Mouse (Mus musculus) neural tube, embryonic 11.5 days (tissue): ENCODE data around the gene Lax1. TPM values are rescaled to one million over a fixed set of nuclear protein-coding genes. Genes with fewer than 3 reads are reported as not detected.
A peak's percentile ranks its signal among the peaks of the same experiment; 100 is the strongest.
"Not testable (repeated sequence)": the region's sequence is repeated elsewhere in the genome, so short reads cannot be mapped to it uniquely, and the experiment has no call there.

Experiments
- ATAC-seq: fragments of 200-750 bp; cut with Nextera tagmentation; 2 replicates; pipeline ENCODE4 v1.8.0; 2017; ENCODE audit warnings: moderate number of reproducible peaks, mild to moderate bottlenecking, moderate TSS enrichment, moderate library complexity; ENCODE audit not compliant: insufficient read depth, low FRiP score, low TSS enrichment
- DNase-seq: peaks from one replicate; pipeline ENCODE4 v3.0.0-alpha.2; 2015; ENCODE audit warnings: low spot score
- H3K27ac ChIP-seq: fragments of 300-500 bp; sonication (generic); 2 replicates; pipeline ENCODE4 v1.5.1; 2014; ENCODE audit warnings: low read depth, mild to moderate bottlenecking, low read length
- H3K27me3 ChIP-seq: fragments of 300-500 bp; sonication (generic); 2 replicates; pipeline ENCODE4 v1.6.1; 2014; ENCODE audit warnings: mild to moderate bottlenecking, low read length, mixed read lengths; ENCODE audit not compliant: control insufficient read depth, insufficient read depth
- H3K36me3 ChIP-seq: fragments of 300-500 bp; sonication (generic); 2 replicates; pipeline ENCODE4 v1.6.1; 2014; ENCODE audit warnings: mild to moderate bottlenecking, low read length, moderate library complexity, mixed read lengths; ENCODE audit not compliant: control insufficient read depth, insufficient read depth
- H3K4me1 ChIP-seq: fragments of 300-500 bp; sonication (generic); 2 replicates; pipeline ENCODE4 v1.6.1; 2014; ENCODE audit warnings: low read length, mixed read lengths; ENCODE audit not compliant: control insufficient read depth, insufficient read depth
- H3K4me2 ChIP-seq: fragments of 300-500 bp; sonication (generic); 2 replicates; pipeline ENCODE4 v1.6.1; 2014; ENCODE audit warnings: low read depth, mild to moderate bottlenecking, moderate library complexity
- H3K4me3 ChIP-seq: fragments of 300-500 bp; sonication (generic); 2 replicates; pipeline ENCODE4 v1.5.1; 2014; ENCODE audit warnings: low read depth, low read length
- H3K9ac ChIP-seq: fragments of 300-500 bp; sonication (generic); 2 replicates; pipeline ENCODE4 v1.6.1; 2014; ENCODE audit warnings: mild to moderate bottlenecking, low read length
- H3K9me3 ChIP-seq: fragments of 300-500 bp; sonication (generic); 2 replicates; pipeline ENCODE4 v1.6.1; 2016; ENCODE audit warnings: low read length; ENCODE audit not compliant: control insufficient read depth
- WGBS: fragments of 180-500 bp; shearing (Covaris S2); extraction: QIAGEN DNeasy Blood & Tissue Kit; methylation state at CpG from one replicate; pipeline ENCODE4 v1.1.7; 2014; 5-methylcytosine and 5-hydroxymethylcytosine counted together
- polyA plus RNA-seq: library from polyadenylated mRNA; unstranded; fragments of >200 nt; fragmentation: Nextera tagmentation; extraction: Ambion mirVana; gene quantifications from 2 replicates; pipeline ENCODE4 v1.2.1, GENCODE M21; 2014

Gene Lax1
- polyA plus RNA-seq, 1 experiment from 2014 or later: 0.29 TPM

DNA sequence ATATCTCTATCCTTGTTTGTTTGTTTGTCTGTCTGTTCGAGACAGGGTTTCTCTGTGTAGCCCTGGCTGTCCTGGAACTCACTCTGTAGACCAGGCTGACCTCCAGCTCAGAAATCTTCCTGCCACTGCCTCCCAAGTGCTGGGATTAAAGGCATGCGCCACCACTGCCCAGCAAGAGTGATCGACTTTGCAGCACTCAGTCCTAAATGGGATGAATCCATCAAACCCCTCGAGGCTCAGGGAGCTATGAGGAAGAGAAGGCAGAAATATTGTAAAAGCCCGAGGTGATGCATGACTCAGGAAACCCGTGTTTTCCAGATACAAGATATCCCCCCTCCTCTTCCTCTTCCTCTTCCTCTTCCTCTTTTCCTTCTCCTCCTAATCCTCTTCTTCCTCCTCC is 19.1 kb downstream of the Lax1 start:
- 89% methylated on average over 6 of the region's 6 CpGs for WGBS
- H3K27ac ChIP-seq: no peak overlapping the region
- no peaks in the 10 kb centered on the region for H3K9me3 ChIP-seq
- H3K9ac ChIP-seq: no peak overlapping the region
- H3K4me2 ChIP-seq: no peak overlapping the region
- no peaks in the 10 kb centered on the region for H3K4me1 ChIP-seq
- H3K4me3 ChIP-seq: no peak overlapping the region
- ATAC-seq (no peak), DNase-seq (no peak)
- no peaks in the 10 kb centered on the region for H3K27me3 ChIP-seq
- no peaks in the 10 kb centered on the region for H3K36me3 ChIP-seq

DNA sequence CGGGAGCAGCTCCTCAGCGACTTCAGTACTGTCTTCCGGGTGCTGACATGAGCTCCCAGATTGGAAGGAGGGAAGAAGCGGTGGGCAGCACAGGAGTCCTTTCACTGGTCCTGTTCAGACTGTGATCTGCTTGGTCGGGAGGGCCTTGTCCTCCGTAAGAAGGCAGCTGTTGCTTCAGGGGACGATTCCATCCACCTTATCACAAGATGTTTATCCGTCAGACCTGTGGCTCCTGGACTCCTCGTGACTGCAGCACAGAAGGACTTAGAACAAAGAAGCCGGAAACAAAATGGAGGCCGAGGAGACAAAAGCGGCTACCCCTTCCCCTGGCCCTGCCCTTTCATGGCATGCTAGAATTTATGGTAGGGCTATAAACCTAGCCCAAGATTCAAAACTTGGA is 19.7 kb downstream of the Lax1 start:
- no peak for ATAC-seq
- Histone ChIP-seq H3K36me3 (no peaks in the 10 kb centered on the region), H3K4me3 (no peak overlapping the region), H3K27ac (0 out of 2 replicates have a peak overlapping the region, but pooled peaks have one; percentile 27), H3K27me3 (no peaks in the 10 kb centered on the region), H3K9ac (0 out of 2 replicates have a peak overlapping the region, but pooled peaks have one; percentile 15), H3K4me2 (no peak overlapping the region), H3K4me1 (no peaks in the 10 kb centered on the region), H3K9me3 (no peaks in the 10 kb centered on the region)
- no peak for DNase-seq
- 53% methylated on average over 12 of the region's 12 CpGs for WGBS

DNA sequence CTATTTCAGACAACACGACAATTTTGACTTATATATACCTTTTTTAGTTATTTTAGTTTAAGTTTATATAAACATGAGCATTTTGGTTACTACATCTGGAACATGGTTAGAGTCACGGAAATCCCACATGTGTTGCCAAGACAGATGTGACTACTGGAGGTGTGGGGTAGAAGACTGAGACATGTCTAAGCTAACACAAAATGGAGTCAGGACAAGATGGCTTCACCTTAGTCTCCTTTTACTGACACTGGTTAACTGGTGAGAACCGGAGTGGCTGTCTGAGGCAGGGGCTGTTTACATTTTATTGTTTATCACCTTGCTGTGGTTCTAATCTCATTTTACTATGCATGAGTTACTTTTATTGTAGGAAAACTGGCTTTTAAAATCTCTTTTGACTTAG is 21.3 kb downstream of the Lax1 start:
- Histone ChIP-seq H3K9ac (no peak overlapping the region), H3K27me3 (no peaks in the 10 kb centered on the region), H3K36me3 (no peaks in the 10 kb centered on the region), H3K4me1 (no peaks in the 10 kb centered on the region), H3K9me3 (no peaks in the 10 kb centered on the region), H3K27ac (no peak overlapping the region), H3K4me3 (no peak overlapping the region), H3K4me2 (no peak overlapping the region)
- WGBS: 83% methylated on average over 3 of the region's 3 CpGs
- ATAC-seq (no peak), DNase-seq (no peak)

DNA sequence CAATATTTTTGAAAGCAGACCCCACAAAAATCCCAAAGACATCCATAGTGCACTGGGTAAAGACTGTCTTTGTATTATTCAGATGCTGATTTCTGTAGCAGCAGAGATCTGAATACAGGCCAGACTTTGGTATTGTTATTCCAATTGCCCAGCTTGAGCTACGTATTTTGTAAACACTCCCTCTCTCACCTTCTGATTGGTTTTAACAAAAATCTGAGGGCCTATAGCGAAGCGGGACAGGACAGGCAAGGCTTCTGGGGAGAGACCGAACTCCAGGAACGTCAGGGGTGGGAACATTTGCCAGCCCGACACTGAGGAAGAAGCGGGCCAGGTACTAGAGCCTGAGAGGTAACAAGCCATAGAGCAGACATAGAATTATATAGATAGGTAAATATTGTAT is 22.2 kb downstream of the Lax1 start:
- no peak overlapping the region for H3K4me3 ChIP-seq
- WGBS: 47% methylated on average over 7 of the region's 7 CpGs
- DNase-seq (no peak), ATAC-seq (no peak)
- H3K27ac ChIP-seq: no peak overlapping the region
- no peaks in the 10 kb centered on the region for H3K27me3 ChIP-seq
- H3K36me3 ChIP-seq: no peaks in the 10 kb centered on the region
- no peaks in the 10 kb centered on the region for H3K4me1 ChIP-seq
- H3K4me2 ChIP-seq: no peak overlapping the region
- H3K9me3 ChIP-seq: no peaks in the 10 kb centered on the region
- no peak overlapping the region for H3K9ac ChIP-seq

DNA sequence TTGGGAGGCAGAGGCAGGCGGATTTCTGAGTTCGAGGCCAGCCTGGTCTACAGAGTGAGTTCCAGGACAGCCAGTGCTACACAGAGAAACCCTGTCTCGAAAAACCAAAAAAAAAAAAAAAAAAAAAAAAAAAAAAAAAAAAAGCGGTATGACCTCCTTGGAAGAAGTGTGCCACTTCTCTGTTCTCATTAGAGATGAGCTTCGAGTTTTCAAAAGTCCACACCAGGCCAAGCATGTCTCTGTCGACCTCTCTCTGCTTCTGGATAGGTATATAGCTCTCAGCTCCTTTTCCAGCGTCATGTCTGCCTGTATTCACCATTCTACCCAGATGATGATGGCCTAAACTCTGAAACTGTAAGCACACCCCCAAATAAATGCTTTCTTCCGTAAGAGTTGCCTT is 24.2 kb downstream of the Lax1 start:
- ATAC-seq, H3K4me3 ChIP-seq, H3K4me2 ChIP-seq, DNase-seq, H3K27ac ChIP-seq, H3K36me3 ChIP-seq, H3K9ac ChIP-seq, H3K27me3 ChIP-seq, H3K9me3 ChIP-seq, H3K4me1 ChIP-seq: not testable (repeated sequence)
- 84% methylated on average over 7 of the region's 8 CpGs for WGBS

DNA sequence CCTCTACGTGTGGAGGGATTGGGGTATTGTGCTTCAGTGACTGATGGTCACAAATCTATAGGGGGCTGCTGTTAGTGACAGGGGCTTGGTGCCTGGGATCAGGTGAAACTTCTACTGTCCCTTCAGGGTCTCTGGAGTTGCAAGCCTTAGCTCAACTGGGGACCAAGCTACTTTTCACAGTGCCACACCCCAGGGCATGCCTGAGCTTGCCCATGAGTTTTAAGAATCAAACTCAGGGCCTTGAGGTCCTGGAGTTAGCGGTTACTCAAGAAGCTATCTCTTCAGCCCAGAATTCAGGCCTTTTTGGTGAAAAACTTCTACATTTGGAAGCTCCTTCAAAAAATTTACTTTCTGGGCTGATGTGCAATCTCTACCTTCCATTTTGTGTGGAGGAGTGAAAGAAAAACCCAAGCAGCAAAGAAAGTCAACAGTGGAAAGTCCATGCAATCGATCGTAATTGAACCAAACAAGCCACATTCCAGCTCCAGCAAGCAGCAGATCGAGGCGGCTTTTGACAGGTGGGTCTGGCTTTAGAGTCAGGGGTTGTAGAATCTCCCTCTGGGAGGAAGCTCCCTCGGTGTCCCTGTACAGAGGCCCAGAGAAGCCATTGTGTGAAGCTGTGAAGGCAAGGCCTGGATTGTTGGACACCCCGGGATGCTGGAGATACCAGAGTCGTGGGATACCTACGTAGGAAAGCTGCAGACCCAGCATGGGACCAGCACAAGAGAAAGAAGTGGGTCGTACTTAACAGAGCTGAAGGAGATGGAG is 25.5 kb downstream of the Lax1 start:
- Histone ChIP-seq H3K4me3 (no peak overlapping the region), H3K4me1 (peaks cover 6% of the 10 kb centered on the region; the same call in 1 of the 2 replicates), H3K4me2 (no peak overlapping the region), H3K9ac (no peak overlapping the region), H3K9me3 (no peaks in the 10 kb centered on the region), H3K36me3 (no peaks in the 10 kb centered on the region), H3K27me3 (no peaks in the 10 kb centered on the region), H3K27ac (no peak overlapping the region)
- DNase-seq: no peak
- 74% methylated on average over 11 of the region's 11 CpGs for WGBS
- ATAC-seq: no peak

DNA sequence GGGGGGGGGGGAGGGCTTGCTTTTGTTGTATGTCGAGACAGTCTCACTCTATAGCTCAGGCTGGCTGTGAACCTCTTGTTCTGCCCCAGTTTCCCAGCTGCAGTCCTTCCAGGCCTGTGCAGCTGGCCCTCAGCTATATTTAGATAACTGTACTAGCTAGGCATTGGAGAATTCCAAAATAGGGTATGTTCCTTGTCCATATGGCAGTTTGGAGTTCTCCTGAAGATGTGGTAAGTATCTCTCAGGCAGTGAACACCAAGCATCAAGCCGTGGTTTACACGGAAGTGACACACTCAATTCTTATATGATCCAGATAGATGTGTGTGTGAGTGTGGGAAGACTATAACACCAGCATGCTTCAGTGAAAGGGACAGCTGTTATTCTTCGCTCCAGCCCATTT is 26.5 kb downstream of the Lax1 start:
- Histone ChIP-seq H3K9me3 (no peaks in the 10 kb centered on the region), H3K27ac (no peak overlapping the region), H3K4me2 (no peak overlapping the region), H3K27me3 (no peaks in the 10 kb centered on the region), H3K36me3 (no peaks in the 10 kb centered on the region), H3K4me1 (peaks cover 11% of the 10 kb centered on the region; the same call in 1 of the 2 replicates), H3K9ac (no peak overlapping the region), H3K4me3 (no peak overlapping the region)
- ATAC-seq (no peak), DNase-seq (no peak)
- WGBS: 76% methylated on average over 4 of the region's 4 CpGs

DNA sequence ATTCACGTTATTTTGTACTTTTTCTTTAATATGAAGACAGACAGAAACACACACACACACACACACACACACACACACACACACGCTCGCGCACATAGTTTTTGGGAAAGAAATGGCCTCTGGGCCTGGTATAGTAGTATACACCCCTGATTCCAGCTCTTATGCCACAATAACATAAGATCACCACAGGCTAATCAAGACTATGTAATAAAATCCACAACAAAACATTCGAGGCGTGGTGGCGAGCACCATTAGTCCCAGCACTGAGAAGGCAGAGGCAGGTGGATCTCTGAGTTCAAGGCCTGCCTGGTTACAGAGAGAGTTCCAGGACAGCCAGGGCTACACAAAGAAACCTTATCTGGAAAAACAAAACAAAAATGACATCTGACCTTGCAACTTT is 27.0 kb downstream of the Lax1 start:
- no peaks in the 10 kb centered on the region; the same call in 1 of the 2 replicates for H3K36me3 ChIP-seq
- ATAC-seq (no peak), DNase-seq (no peak)
- 93% methylated on average over 7 of the region's 7 CpGs for WGBS
- H3K9ac ChIP-seq: no peak overlapping the region
- H3K4me3 ChIP-seq: no peak overlapping the region
- no peak overlapping the region for H3K27ac ChIP-seq
- no peak overlapping the region for H3K4me2 ChIP-seq
- no peaks in the 10 kb centered on the region for H3K9me3 ChIP-seq
- peaks cover 11% of the 10 kb centered on the region; the same call in 1 of the 2 replicates for H3K4me1 ChIP-seq
- H3K27me3 ChIP-seq: no peaks in the 10 kb centered on the region
